Mouse (Mus musculus) megakaryocyte-erythroid progenitor cell, adult 5 weeks (primary cell): ENCODE data around the gene Aggf1. TPM values are rescaled to one million over a fixed set of nuclear protein-coding genes. Genes with fewer than 3 reads are reported as not detected.

Experiments used
- polyA plus RNA-seq: library from polyadenylated mRNA; stranded (reverse); fragments of >175 nt; gene quantifications from 2 replicates; pipeline ENCODE4 v1.2.3, GENCODE M21; 2012

Gene Aggf1
- polyA plus RNA-seq = 17.7 and 20.2 TPM in 2 replicates

DNA sequence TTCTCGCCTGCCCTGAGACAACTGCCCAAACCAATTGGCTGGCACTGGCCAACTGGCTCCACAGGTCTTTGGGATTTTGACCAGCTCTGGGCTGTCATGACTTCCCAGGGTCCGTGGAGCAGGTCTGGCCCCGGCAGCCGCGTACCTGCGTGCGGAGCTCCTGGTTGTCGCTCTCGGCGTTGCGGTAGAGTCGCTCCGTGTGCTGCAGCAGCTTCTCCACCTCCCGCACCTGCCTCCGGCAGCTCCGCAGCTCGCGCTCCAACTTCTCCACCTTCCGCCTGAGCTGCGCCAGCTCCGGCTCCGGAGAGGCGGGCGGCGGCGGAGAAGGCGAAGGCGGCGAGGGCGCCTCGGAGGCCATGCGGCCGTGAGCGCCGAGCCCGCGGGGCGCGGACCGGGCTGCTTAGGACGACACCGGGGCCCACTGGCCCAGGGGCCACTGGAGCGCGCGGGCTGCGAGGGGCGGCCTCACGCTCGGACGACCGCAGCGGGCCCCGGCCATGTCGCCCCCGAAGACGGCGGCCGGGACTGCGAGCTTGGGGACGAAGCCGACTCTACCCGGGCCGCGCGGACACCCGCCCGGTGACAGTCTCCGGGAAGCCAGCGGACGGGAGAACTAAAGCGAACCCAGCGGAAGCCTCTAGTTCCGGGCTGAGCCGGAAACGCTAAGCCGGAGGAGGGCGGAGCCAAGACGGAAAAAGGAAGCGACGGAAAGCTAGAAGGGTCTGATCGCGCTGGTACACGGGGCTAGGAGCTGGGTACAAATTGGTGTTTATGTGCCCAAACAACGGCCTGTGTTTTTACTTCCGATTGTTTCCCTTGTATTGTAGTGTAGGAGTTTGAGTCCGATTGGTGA lies at the start of gene Aggf1:
Gene Aggf1 (minus strand): TSS at position 652 of the 853 bp plus-strand sequence.

DNA sequence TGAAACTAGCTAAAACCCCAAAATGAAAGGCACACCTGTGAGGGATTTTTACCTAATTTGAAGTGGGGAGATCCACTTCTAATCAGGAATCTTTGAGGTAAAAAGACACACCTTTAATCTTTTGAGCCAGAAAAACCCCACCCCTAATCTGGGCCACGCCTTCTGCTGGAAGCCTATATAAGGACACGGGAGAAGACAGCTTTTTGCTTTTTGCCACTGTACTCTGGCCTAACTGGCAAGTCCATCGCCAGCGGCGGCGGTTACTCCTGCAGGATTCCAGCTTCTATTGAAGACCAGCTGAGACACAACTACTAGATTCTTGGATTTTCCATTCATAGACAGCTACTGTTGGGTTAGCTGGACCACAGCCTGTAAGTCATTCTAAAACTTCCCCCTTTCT lies 51.8 kb downstream of the Aggf1 start, which contains the start of gene Zbed3:
Gene Zbed3 (plus strand): TSS at position 213 of the 400 bp plus-strand sequence.

Other genes with a start within 250 kb of the Aggf1 start
- gene Pde8b, start 125.0 kb downstream of the Aggf1 start, polyA plus RNA-seq = 0.04 TPM in 1 of 2 replicates, not detected in the other
- gene Zbed3, start 51.7 kb downstream of the Aggf1 start, polyA plus RNA-seq = 39.9 and 48.2 TPM in 2 replicates
- gene Crhbp, start 69.6 kb upstream of the Aggf1 start, polyA plus RNA-seq = not detected in 2 replicates
- not detected in 2 replicates for gene S100z, start 103.4 kb upstream of the Aggf1 start, polyA plus RNA-seq
- gene F2rl1, start 149.9 kb upstream of the Aggf1 start, polyA plus RNA-seq = 0.04 and 0.18 TPM in 2 replicates
- 44.4 and 70.8 TPM in 2 replicates for gene F2r, start 243.1 kb upstream of the Aggf1 start, polyA plus RNA-seq